Mouse (Mus musculus) activated CD4-positive, CD25-positive, alpha-beta regulatory T cell, adult 4 months (primary cell): Measurements from ENCODE around the gene Megf11. TPM values are rescaled to one million over a fixed set of nuclear protein-coding genes. Genes with fewer than 3 reads are reported as not detected.

Source experiments
- ATAC-seq: one replicate; pipeline ENCODE4 v1.8.0; 2017
- polyA plus RNA-seq, 2 experiments: library from polyadenylated mRNA; unstranded; fragments of 100-300 nt; shearing (Covaris generic); gene quantifications; one replicate each; pipeline ENCODE4 v1.2.1; 2017

Megf11 gene
- under 1 TPM; 0.14 to 0.28 TPM for polyA plus RNA-seq

DNA sequence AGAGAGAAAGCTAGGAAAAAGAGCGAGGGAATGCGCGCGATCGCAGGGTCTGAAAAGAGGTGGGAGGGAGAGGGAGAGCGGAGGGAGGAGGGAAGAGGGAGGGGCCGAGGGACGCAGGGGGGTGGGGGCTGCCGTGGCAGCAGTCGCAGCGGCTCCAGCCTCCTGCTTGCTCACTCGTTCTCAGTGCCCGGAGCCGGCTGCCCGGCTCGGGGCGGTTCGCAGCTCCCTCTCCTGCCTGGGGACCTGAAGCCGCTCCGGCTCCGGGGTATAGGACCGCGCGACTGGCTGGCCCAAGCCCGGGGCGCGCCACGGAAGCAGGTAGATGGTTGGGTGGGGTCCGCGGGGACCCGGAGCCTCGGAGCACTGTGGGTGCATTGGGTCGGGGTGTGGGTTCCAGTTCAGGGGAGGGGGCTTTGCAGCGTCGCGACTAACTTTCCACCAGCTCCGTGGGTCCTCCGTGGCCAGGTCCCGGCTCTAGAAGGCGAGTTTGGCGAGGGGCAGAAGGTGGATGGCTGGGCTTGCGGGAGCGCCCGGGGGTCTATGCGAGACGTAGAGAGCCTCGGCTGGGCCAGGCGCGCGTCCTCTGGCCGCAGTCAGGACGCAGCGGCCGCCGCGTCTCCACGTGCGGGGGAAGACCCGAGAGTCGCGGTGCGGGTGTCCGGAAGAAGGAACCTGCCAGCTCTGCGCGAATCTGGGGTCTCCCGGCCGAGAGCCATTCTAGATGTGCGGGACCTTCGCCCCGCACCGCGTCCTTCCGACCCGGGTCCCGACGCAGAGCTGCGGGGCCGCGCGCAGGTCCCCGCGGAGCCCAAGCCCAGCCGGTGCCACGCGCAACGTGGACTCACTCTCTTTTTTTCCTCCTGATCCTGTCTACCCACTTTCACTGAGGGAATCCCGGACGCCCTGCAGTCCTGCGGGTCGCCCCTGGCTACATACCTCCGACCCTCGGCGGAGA, at the start of gene Megf11:
TSS of gene Megf11 (plus strand) at position 116 of the 955 bp plus-strand sequence.
- ATAC-seq: no peak

DNA sequence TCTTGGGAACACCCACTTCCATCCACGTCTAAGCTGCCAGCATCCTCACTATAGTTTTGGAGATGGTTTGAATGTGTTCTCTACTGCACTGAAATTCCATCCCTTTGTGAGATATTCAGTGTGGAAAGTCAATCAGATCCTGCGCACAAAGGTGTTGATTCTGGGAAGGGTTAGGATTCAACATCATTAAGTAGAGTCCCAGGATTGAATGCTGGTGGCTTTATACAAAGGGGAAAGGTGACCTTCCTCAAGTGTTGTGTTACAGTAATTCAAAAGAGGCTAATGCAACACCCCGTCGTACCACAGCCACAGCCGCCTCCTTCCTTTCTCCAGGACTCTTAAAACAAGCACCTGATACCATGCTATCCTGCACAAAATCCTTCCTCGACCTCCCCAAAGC, 49.6 kb upstream of the Megf11 start:
- ATAC-seq: no peak

DNA sequence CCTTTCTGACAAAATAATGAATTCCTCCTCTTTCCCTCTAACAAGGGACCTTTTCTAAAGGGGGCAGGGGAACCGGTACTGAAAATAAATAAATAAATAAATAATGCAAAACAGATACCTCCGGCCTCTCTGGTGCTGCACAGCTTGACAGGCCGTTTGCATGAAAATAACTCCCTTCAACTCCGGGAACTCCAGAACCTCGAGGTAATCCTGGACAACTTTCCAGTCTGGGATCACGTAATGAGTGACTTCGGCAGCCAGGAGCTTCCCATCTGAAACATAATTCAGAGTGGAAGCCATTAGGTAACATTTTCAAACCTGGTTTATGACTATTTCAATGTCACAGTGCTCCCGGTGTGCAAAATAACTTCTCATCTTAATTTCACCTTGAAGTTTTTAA, 46.1 kb upstream of the Megf11 start:
- no peak for ATAC-seq

DNA sequence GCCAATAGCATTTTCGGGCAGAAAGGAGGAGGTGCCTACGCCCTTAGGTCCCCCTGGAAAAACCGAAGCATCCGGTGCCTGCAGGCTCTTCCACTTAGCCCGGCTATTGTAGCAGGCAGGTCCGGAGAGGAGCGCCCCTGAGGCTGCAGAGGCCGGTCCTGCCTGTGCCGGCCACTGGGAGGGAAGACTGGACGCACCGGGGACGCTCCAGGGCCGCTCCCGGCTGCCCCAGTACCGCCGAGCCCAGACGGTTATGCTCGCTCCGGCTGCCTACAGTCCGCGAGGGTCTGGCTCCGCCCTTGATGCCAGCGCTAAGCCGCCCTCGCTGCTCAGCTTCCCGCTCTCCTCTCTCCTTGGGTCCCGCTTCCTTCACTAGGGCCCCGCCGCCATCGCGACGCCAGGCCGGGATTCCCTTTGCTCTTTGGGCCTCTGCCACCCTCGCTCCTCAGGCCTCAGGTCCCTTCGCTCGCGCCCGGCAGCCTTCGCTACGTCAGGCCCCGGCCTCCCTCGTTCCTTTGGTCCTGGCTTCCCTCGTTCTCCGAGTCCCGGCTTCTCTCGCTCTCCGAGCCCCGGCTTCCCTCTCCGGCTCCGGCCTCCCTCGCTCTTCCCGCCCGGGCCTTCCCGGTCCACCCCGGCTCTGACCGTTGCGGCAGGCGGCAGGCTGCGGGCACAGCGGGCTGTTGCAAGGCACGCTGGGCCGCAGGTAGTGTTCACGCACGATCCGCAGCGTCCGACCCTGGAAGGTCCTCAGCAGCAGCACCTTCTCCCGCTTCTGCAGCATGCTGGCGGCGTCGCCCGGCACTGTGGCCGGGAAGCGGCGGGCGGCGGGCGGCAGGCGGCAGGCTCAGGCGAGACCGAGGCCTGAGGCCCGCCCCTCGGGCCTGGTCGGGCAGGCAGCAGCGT, 44.8 kb upstream of the Megf11 start:
- ATAC-seq: peak; percentile 69

DNA sequence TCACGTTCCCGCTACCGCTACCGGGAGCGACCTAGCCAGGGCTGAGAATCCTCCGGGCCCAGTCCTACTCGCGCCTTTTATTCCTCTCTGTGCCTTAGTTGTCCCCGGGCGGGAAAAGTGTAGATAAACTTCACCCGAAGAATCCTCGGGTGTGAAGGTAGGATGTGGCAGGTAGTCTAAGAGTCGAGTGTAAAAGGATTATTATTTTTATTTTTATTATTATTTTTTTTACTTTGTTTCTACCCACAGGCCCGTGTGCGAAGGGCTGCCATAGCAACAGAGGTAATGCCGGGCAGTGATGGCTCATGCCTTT, 44.2 kb upstream of the Megf11 start, which contains the start of gene Dis3l:
TSS of gene Dis3l (minus strand) at position 35 of the 313 bp plus-strand sequence.
- ATAC-seq: no peak

DNA sequence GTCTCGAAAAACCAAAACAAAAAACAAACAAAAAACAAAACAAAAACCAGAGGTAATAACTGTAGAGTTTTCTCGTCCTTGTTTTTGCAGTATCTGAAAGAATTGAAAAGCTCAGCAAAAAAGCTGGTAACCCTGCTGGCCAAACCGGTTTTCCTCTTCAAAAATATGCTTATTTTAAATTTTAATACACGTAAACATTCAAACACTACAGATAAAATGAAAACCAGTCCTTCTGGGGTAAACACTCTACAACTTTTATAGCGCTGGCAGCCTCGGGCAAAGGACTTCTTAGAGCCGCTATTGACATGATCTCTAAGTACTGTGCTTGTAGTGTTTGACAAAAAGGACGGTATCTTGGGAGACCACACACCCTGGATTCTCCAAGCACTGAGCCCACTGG, 43.8 kb upstream of the Megf11 start:
- no peak for ATAC-seq

DNA sequence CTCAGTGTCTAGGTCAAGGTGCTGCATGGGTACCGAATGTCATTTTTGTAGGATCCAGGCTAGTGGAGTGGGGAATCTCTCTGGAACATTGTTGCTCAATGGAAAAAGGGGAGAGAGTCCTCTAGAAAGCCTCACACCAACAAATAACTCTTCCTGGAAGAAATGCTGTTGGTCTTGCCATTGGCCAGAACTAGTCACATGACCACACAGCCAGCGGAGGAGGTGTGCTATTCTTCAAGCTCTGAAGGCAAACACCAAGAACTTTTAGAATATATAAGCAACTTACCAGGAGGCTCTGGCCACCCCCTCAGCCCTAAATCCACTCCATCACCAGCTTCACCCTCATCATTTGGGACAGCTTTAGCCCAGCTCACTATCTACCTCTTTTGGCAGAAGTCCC, 41.8 kb upstream of the Megf11 start:
- no peak for ATAC-seq

DNA sequence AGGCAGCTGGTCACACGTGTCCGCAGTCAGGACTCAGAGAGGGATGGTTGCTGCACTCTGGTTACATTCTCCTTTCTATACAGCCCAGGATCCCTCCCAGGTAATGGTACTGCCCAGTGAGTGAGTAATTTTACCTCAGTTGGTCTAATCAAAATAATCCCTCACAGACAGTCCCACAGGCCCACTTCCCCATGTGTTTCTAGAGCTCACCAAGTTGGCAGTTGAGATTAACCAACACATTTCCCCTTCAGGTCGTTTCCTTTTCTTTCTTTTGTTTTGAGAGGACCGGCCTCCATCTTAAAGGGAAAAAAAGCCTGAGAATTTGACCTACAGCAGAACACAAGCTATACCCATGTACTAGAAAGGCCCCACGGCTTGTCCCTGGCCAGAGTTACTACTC, 39.5 kb upstream of the Megf11 start:
- no peak for ATAC-seq

DNA sequence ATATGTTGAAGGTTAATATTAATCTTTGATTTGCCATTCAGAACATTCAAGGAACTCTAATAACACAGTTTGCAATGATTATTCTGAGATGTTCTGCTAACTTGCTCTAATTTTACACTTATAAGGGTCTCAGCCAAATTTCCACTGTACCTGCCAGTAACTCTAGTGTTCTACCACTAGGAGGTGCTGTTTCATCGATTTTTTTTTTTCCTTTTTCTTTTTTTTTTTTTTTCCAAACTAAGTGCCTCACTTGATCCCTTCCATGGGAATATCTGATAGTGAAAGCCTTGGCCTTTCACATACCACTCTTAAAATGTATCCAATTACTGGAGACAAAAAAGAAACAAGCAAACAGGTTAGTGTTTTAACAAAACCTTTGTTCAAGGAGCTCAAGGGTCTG, 38.0 kb upstream of the Megf11 start:
- no peak for ATAC-seq

DNA sequence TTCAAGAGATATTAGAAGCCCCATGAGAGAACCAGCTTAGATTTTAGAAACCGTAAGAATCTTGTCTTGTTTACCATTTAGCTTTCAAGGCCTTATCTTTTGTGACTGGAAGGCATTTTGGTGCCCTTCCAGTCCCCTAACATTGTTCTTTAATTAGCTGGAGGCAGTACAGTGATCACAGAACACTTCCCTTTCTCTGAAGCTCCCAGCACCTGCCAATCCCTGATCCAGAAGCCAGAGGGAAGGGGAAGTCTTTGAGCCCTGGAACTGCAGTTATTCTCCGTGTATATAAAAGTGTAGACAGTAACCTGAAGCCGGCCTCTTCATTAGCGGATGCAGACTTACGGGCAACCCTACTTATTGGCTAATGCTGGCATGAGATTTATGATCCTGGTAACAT, 35.9 kb upstream of the Megf11 start:
- ATAC-seq: no peak

DNA sequence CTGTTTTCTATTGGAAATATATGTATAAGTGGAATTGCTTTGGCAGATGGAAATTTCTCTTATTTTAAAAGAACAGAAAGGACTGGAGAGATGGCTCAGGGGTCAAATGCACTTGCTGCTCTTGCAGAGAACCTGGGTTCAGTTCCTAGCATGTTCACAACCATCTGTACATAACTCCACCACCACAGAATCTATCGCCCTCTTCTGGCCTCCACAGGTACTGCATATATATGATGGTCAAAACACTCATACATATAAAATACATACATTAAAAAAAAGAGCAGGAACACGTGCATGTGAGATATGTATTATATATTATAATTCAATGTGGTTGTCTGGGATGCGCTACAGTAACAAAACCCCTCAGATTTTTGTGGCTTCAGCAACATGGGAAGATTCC, 34.2 kb upstream of the Megf11 start:
- ATAC-seq: no peak

DNA sequence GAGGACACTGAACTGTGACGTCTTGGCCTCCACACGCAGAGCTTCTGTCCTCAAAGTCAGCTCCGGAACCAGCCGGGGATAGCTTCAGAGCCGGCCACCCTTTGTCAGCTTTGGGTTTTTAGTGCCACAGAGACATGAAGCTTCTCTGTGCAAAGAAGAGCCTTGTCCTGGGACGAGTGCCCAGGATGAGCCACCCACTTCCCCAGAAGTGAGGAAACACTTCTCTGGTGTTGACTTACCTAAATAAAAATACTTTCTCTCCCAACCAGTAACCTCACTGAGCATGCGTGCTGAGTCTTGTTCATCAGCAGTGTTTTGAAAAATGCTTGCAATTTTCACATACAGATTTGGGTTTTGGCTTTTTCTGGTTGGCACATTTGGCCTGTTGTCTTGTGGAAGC, 29.8 kb upstream of the Megf11 start:
- ATAC-seq: no peak

DNA sequence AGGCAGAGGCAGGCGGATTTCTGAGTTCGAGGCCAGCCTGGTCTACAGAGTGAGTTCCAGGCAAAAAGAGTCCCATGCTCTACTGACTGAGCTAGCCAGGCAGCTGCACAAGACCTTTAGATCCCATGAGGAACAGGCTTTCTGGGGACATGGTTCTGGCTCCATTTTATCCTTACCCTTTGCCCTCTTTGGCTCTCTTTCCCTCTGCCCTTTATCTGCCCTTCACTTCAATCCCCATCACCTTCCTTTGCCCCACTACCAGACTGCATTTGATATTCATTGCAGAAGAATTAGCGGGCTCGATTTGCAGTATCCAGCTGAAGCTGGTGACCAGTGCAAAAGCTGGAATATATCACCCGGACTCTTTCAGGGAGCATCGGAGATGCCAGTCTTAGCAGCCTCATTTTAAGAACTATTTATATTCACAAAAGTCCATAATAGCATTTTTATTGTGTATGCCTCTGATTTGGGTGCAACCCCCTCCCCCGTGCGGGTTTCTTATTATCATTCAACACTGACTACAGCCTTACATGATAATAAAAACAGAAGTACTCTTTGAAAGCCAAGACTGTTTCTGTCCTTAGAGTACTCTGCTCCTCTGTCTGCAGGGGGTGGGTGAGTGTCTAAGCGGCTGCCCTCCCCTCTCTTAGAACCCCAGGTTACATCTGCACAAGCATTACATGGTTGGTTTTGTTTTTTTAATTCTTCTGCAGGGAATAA, 24.0 kb upstream of the Megf11 start:
- no peak for ATAC-seq

DNA sequence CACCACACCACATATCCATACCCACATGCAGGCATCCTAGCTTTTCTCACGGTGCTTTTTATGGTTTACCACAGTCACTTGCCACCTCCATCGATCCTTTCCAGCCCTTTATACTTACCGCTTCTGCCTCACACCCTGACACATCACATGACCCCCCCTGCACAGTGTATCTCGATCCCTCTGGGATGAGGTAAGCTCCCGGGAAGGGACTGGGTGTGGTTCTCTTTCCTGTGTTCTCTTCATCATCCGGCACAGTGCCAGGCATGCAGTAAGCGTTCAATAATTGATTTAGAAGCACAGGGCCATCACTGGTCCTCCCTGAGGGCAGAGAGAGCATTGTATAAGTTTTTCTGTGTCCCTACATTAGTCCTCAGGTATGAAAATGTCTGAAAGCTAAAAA, 15.6 kb upstream of the Megf11 start:
- no peak for ATAC-seq

DNA sequence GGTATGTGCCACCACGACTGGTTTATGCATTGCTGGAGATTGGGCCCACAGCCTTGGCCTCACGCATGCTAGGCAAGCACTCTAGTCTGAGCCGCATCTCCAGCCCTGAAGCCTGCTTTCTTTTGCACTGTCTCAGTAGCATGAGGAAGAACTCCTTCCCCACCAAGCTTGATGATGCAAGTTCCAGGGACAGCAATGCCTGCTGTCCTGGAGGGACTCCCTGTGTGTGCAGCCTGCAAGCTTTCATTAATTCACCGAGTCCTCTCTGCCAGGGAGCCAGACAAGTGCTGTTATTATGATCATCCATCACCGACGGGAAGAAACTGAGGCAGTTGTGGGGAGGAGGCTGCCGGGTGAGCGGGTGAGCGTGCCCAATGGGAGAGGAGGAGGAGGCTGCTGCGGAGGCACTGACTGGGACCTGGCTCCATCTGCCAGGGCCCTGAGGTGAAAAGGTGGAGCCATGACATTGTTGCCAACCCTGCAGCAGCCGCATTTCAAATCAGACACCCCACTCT, 14.1 kb upstream of the Megf11 start:
- no peak for ATAC-seq

DNA sequence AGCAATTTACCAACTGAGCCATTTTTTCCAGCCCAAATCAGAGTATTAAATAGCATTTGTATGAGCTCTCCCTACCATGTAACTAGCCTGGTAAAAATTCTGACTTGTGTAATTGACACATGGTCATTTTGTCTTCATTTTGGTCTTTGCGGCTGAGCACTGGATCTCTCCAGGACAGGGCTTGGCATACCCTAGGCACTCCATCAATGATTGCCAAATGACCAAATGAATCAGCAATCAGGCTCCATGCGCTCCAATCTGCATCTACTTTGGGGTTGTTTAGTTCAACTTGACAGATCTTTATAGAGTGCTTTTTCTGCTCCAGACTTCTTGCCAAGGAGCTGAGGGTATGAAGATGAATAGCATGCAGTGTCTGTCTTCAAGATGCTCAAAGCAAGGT, 9.0 kb upstream of the Megf11 start:
- ATAC-seq: no peak

DNA sequence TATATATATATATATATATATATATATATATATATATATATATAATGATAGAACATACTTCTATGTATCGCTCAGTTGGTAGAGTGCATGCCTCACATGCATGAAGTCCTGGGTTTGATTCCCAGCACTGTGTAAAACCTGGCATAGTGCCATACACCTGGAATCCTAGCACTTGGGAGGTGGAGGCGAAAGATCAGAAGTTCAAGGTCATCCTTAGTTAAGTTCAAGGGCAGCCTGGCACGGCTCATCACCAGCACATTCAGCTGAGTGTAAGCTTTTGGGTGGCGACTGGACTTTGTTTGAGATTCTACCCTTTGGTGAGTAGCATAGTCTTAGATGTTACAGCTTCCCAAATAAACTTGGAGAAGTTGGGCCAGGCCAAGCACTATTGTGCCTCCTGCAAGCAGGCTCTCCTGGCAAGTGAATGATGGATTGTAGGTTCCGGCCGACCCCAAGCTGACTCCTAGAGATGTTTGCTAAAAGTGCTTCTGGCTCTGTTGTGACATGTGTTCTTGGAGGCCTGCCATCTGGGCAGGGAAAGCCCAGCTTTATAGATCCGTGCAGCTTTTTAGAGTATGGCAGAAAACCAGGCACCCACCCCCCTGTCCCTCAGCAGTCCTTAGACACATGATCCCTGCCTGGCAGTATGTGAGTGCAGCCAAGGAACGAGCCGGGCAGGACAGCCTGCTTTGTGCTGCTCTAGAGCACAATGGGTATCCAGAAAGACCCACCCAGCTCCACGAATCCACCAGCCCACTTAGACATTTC, 2.2 kb upstream of the Megf11 start:
- ATAC-seq: no peak

DNA sequence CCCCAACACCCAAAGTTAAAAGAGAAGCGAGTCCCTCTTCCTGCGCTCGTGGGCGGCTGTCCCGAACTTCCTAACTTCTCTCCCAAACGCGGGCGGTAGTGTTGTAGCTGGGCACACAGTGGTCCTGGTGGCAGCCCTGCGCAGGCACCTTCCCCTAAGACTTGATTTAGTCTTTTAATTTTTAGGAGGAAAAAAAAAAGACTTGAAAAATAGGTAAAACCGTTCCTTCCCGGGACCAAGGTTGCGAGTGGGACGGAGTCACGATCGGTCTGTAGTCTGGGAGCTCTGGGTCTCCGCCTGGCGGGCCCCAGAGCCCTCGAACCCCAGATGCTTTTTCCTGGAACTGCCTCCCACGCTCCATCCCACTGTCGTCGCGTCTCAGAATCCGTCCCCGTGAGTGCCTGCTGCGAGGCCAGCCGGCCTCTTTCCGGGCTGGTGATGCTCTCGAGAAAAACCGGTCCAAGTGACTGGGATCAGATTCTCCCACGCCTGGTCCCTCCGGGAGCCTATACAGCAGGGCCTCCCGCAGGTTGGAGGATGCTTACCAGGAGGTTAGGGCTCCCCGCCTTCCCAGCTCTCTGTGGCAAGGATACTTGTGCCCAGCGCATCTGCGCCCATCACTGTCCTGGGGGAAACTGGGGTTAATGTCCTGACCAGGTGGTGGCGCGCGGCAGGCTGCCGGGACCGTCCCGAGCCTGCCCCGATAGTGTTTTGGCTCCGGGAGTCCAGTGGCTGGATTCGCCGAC, 1.2 kb downstream of the Megf11 start:
- no peak for ATAC-seq

DNA sequence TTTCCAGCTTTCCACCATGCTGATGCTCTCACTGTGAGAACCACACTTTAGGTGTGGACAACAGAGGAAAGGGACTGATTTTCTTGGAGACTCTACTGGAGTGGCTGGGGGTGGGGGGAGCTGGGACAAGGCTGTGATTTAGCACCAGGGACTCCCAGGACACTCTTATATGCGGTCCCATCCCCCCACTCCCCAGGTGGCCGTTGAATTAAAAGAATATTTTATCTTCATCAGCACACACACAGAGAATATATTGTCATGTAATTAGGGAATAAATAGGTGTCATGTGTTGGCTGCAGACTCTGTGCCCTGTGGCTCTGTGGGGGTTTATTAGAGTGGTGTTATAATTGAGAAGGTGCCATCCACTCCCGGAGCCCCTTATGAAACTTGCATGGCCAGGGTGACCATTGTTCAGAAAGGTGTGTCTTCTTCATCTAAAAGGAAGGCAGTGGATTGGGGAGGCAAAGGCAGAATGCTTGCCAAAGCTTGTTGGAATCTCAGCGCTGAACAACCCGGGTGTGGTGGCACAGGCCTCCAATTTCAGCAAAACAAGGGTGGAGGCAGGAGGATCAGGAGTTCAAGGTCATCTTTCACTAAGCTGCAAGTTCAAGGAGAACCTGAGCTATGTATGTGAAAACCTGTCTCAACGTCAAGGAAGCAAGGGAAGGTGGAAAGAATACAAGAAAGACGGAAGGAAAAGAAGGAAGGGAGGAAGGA, 4.3 kb downstream of the Megf11 start:
- ATAC-seq: no peak

DNA sequence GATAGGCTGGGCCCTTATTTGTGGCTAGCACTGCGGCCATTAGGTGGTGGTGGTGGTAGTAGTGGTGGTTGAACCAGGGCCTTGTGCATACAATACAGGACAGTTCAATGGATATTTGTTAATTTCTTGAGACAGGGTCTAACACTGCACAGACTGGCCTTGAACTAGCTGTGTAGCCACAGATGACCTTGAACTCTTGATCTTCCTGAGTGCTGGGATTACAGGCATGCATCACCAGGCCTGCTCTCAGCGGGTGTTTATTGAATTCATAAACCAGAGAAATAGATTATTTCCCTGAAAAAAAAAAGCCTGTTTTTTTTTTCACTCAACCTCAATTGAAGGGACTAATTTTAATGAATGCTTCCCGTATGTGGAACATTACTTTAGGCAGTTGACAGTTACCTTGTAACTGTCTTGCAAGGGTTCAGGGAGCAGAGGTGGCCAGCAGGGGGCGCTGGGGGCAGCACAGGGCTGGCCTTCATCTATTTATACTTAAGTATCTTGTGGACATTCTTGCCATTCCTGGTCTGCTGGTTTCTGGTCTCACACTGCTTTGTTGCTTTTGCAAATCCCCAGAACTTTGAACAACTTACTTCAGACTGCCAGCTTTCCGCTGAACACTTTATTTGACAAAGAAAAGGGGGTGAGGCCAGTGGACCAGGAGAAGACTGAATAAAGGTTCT, 8.6 kb downstream of the Megf11 start:
- ATAC-seq: no peak
